Mouse (Mus musculus) liver, adult 2 months (tissue): ENCODE data around the gene Fkbpl. TPM values are rescaled to one million over a fixed set of nuclear protein-coding genes. Genes with fewer than 3 reads are reported as not detected.

Experiments
- DNase-seq: peaks from one replicate; pipeline ENCODE4 v3.0.0-alpha.2; 2011; ENCODE audit warnings: low read depth, low spot score; ENCODE audit errors: extremely low read depth
- H3K27ac ChIP-seq: fragments of 200-500 bp; replicated peaks from 2 replicates; pipeline ENCODE4 v1.5.1; 2012; ENCODE audit warnings: low read depth, mild to moderate bottlenecking, control low read depth, inconsistent platforms, low read length; ENCODE audit not compliant: insufficient read depth
- H3K27me3 ChIP-seq: fragments of 200-500 bp; 2 replicates; pipeline ENCODE4 v1.6.1; 2012; ENCODE audit warnings: mild to moderate bottlenecking, moderate library complexity, low read length, inconsistent platforms; ENCODE audit not compliant: control insufficient read depth, insufficient read depth
- H3K36me3 ChIP-seq: fragments of 200-500 bp; 2 replicates; pipeline ENCODE4 v1.6.1; 2012; ENCODE audit warnings: low read length, inconsistent platforms; ENCODE audit not compliant: control insufficient read depth, insufficient read depth
- H3K4me1 ChIP-seq: fragments of 200-500 bp; 2 replicates; pipeline ENCODE4 v1.6.1; 2011; ENCODE audit warnings: low read length; ENCODE audit not compliant: control insufficient read depth, insufficient read depth
- H3K4me3 ChIP-seq: fragments of 200-500 bp; 2 replicates; pipeline ENCODE4 v1.5.1; 2011; ENCODE audit warnings: low read depth, mild to moderate bottlenecking, control low read depth, low read length, moderate library complexity; ENCODE audit not compliant: insufficient read depth
- H3K79me2 ChIP-seq: fragments of 200-500 bp; 2 replicates; pipeline ENCODE4 v1.6.1; 2012; ENCODE audit warnings: inconsistent platforms, mild to moderate bottlenecking, low read length, moderate library complexity; ENCODE audit not compliant: control insufficient read depth, insufficient read depth
- H3K9ac ChIP-seq: fragments of 200-500 bp; 2 replicates; pipeline ENCODE4 v1.6.1; 2012; ENCODE audit warnings: low read depth, mild to moderate bottlenecking, control low read depth, inconsistent platforms, low read length
- CTCF ChIP-seq: fragments of 200-500 bp; IDR thresholded peaks from 2 replicates; pipeline ENCODE4 v1.5.1; 2011; ENCODE audit warnings: low read depth, low read length, control low read depth
- POLR2A ChIP-seq: fragments of 200-500 bp; IDR thresholded peaks from 2 replicates; pipeline ENCODE4 v1.6.1; 2011; ENCODE audit warnings: low read length, control low read depth; ENCODE audit not compliant: insufficient read depth; ENCODE audit errors: extremely low read depth
- WGBS: fragments of 180-500 bp; shearing (Covaris S2); methylation state at CpG from one replicate; pipeline ENCODE4 v1.1.7; 2018; 5-methylcytosine and 5-hydroxymethylcytosine counted together
- polyA plus RNA-seq: library from polyadenylated mRNA; depleted of rRNA; stranded (reverse); fragments of >200 nt; gene quantifications from 2 replicates; pipeline ENCODE4 v1.2.3, GENCODE M21; 2012
- total RNA-seq: library from RNA; depleted of rRNA; stranded (reverse); fragments of >200 nt; gene quantifications from 2 replicates; pipeline ENCODE4 v1.2.3, GENCODE M21; 2014

The Fkbpl gene
- total and polyA plus RNA-seq, 2 experiments = 3.0 to 5.3 TPM

DNA sequence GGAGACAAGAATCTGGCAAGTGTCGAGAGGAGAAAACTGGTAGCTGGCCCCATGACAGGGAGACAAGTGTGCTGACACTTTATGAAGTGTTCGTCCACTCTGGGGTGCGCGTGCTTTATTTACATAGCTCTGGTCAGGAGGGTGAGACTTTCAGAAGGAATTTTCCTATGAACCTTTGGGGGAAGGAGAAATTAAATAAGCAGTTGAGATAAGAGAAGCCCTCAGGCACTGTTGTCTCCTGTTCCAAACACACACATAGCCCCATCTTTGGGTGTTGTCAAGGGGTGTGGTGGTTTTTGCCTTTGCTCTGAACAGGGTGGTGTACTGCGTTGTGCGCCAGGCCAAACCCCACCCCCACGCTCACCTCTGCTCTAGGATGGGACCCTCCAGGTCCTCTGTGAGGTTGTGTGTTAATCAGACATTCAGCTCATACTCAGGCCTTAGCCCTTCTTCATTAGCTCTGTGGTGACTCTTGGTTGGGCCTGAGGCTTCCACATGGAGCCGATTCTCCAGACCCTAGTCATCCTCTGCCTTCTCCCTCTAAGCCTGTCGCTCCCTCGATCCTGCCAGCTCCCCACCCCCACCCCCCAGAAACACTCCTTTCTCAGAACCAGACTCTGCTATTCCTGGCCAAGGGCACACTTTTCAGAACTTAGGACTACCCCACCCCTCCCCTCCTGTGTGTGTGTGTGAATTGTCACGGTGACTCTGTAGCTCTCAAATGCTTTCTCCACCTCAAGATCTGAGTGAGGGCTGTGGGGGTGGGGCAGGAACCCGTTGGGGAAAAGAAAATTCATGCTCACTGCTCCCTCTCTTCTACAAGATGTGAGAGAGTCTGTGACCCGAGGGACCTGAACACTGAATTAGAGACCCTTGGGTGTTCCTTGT is 30.9 kb downstream of the Fkbpl start:
- no peak for DNase-seq
- H3K4me3 ChIP-seq = no peak overlapping the region
- H3K27ac ChIP-seq = no peak overlapping the region
- TF ChIP-seq POLR2A = no peak
- no peak for TF ChIP-seq CTCF
- H3K4me1 ChIP-seq = no peaks in the 10 kb centered on the region
- H3K36me3 ChIP-seq = no peaks in the 10 kb centered on the region
- H3K27me3 ChIP-seq = peaks cover 19% of the 10 kb centered on the region
- no peaks in the 10 kb centered on the region for H3K79me2 ChIP-seq
- no peak overlapping the region for H3K9ac ChIP-seq
- 69% methylated on average over 13 of the region's 13 CpGs for WGBS

GRCm38 (mm10) chr17:34676093-34676460 is 31.5 kb downstream of the Fkbpl start:
- peaks cover 17% of the 10 kb centered on the region for H3K27me3 ChIP-seq
- H3K79me2 ChIP-seq = no peaks in the 10 kb centered on the region
- H3K9ac ChIP-seq = no peak overlapping the region
- no peaks in the 10 kb centered on the region for H3K4me1 ChIP-seq
- H3K4me3 ChIP-seq = no peak overlapping the region
- DNase-seq = peak; percentile 45
- TF ChIP-seq POLR2A = no peak
- TF ChIP-seq CTCF = no peak
- WGBS = 33% methylated on average over 6 of the region's 6 CpGs
- H3K36me3 ChIP-seq = no peaks in the 10 kb centered on the region
- no peak overlapping the region for H3K27ac ChIP-seq

GRCm38 (mm10) chr17:34676671-34677070 is 32.1 kb downstream of the Fkbpl start:
- WGBS = 83% methylated on average over 12 of the region's 12 CpGs
- H3K9ac ChIP-seq = no peak overlapping the region
- H3K4me3 ChIP-seq = no peak overlapping the region
- H3K36me3 ChIP-seq = no peaks in the 10 kb centered on the region
- no peak for DNase-seq
- H3K27ac ChIP-seq = no peak overlapping the region
- peaks cover 11% of the 10 kb centered on the region for H3K27me3 ChIP-seq
- H3K79me2 ChIP-seq = no peaks in the 10 kb centered on the region
- no peaks in the 10 kb centered on the region for H3K4me1 ChIP-seq
- TF ChIP-seq CTCF (no peak), POLR2A (no peak)

GRCm38 (mm10) chr17:34680191-34680590 is 35.6 kb downstream of the Fkbpl start:
- Histone ChIP-seq H3K9ac (no peak overlapping the region), H3K4me3 (no peak overlapping the region), H3K27me3 (no peaks in the 10 kb centered on the region), H3K36me3 (no peaks in the 10 kb centered on the region), H3K27ac (no peak overlapping the region), H3K79me2 (no peaks in the 10 kb centered on the region), H3K4me1 (no peaks in the 10 kb centered on the region)
- WGBS = 81% methylated on average over 26 of the region's 26 CpGs
- TF ChIP-seq POLR2A (no peak), CTCF (no peak)
- no peak for DNase-seq

DNA sequence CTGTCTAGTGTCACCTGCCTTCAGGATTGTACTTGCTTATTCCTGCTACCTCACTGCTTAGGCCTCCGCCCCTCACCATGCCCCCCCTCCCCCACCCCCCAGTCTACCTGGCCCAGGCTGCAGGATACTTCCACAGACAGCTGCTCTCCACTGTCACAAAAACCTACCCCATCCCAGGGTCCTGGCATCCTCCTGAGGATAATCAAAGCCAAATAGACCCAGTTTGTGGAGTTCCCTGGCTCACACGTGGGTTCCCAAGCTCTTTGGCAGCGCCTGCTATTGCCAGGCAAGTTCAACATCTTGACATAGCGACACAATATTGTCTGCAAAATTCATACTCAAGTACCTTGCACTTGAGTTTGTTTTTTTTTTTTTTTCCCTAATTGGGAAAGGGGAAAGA is 36.1 kb downstream of the Fkbpl start:
- WGBS = 80% methylated on average over 4 of the region's 4 CpGs
- DNase-seq = no peak
- Histone ChIP-seq H3K79me2 (no peaks in the 10 kb centered on the region), H3K4me3 (no peak overlapping the region), H3K27me3 (no peaks in the 10 kb centered on the region), H3K4me1 (no peaks in the 10 kb centered on the region), H3K36me3 (no peaks in the 10 kb centered on the region), H3K9ac (no peak overlapping the region), H3K27ac (no peak overlapping the region)
- TF ChIP-seq CTCF (no peak), POLR2A (no peak)

DNA sequence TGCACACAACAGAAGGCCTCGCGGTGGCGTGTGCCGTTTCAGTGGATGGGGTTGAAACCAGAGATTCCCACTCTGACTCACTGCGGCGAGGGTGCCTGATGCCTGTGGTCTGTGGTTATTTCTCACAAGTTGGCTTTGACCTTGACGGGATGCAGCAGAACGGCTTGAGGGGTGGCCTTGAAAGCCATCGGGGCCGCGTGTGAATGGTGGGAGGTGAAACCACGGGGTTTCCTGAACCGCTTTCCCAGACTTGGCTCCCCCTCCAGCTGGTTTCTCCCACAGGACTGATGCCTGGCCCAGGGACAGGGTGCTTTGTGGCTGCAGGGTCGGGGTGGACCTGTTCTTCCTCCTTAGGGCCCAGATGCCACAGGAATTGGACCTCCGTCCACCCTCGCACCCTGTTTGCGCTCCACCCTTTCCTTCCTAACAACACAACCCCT is 36.6 kb downstream of the Fkbpl start:
- 62% methylated on average over 17 of the region's 17 CpGs for WGBS
- Histone ChIP-seq H3K27me3 (no peaks in the 10 kb centered on the region), H3K4me3 (no peak overlapping the region), H3K79me2 (no peaks in the 10 kb centered on the region), H3K4me1 (no peaks in the 10 kb centered on the region), H3K36me3 (no peaks in the 10 kb centered on the region), H3K27ac (peak overlapping the region; percentile 28), H3K9ac (no peak overlapping the region; the same call in 1 of the 2 replicates)
- DNase-seq = no peak
- TF ChIP-seq CTCF (no peak), POLR2A (no peak)
